Mouse (Mus musculus): ENCODE data around the gene Mb21d2. TPM values are rescaled to one million over a fixed set of nuclear protein-coding genes. Genes with fewer than 3 reads are reported as not detected.

Gene Mb21d2
- polyA plus RNA-seq, 1 experiment from 2014 or later: 4.7 TPM

GRCm38 (mm10) chr16:28845336-28845735, 84.1 kb downstream of the Mb21d2 start:
- Histone ChIP-seq H3K4me2 (ENCODE audit: low read length) (no peak overlapping the region), H3K27ac (replicated peaks in 1 of 2; ENCODE audit: control insufficient read depth in 1 of 2, insufficient read depth in 1 of 2, low read depth in 2 of 2, low read length in 2 of 2) (no peak overlapping the region), H3K36me3 (ENCODE audit: control insufficient read depth, insufficient read depth, low read length) (no peaks in the 10 kb centered on the region), H3K4me3 (ENCODE audit: control insufficient read depth in 1 of 2, insufficient read depth in 1 of 2, low read depth in 1 of 2, low read length in 2 of 2) (no peak overlapping the region), H3K9ac (ENCODE audit: low read length) (no peak overlapping the region), H3K4me1 (ENCODE audit: control insufficient read depth in 2 of 2, insufficient read depth in 2 of 2, low read length in 2 of 2) (peaks cover 2 to 3% of the 10 kb centered on the region in 2 experiments; a peak in 1 of 4 replicates), H3K9me3 (ENCODE audit: control insufficient read depth, low read length) (peaks cover 6% of the 10 kb centered on the region; the same call in 1 of the 2 replicates), H3K27me3 (ENCODE audit: control insufficient read depth, insufficient read depth, low read length) (no peaks in the 10 kb centered on the region)
- 81% methylated on average over 3 of the region's 3 CpGs for WGBS
- no peak for ATAC-seq (ENCODE audit: insufficient number of reproducible peaks, insufficient read depth, low FRiP score, low read depth)

GRCm38 (mm10) chr16:28841102-28841501, 88.4 kb downstream of the Mb21d2 start:
- 31% methylated on average over 11 of the region's 11 CpGs for WGBS
- Histone ChIP-seq H3K9me3 (ENCODE audit: control insufficient read depth, low read length) (no peaks in the 10 kb centered on the region), H3K36me3 (ENCODE audit: control insufficient read depth, insufficient read depth, low read length) (no peaks in the 10 kb centered on the region), H3K27ac (replicated peaks in 1 of 2; ENCODE audit: control insufficient read depth in 1 of 2, insufficient read depth in 1 of 2, low read depth in 2 of 2, low read length in 2 of 2) (no peak overlapping the region), H3K4me1 (ENCODE audit: control insufficient read depth in 2 of 2, insufficient read depth in 2 of 2, low read length in 2 of 2) (peaks cover 3 to 4% of the 10 kb centered on the region in 2 experiments; a peak in 1 of 4 replicates), H3K4me2 (ENCODE audit: low read length) (no peak overlapping the region), H3K4me3 (ENCODE audit: control insufficient read depth in 1 of 2, insufficient read depth in 1 of 2, low read depth in 1 of 2, low read length in 2 of 2) (no peak overlapping the region), H3K9ac (ENCODE audit: low read length) (no peak overlapping the region), H3K27me3 (ENCODE audit: control insufficient read depth, insufficient read depth, low read length) (no peaks in the 10 kb centered on the region)
- ATAC-seq (ENCODE audit: insufficient number of reproducible peaks, insufficient read depth, low FRiP score, low read depth): no peak

GRCm38 (mm10) chr16:28840075-28840974, 89.1 kb downstream of the Mb21d2 start:
- peaks cover 3 to 4% of the 10 kb centered on the region in 2 experiments; a peak in 1 of 4 replicates for H3K4me1 ChIP-seq (ENCODE audit: control insufficient read depth in 2 of 2, insufficient read depth in 2 of 2, low read length in 2 of 2)
- H3K27ac ChIP-seq (replicated peaks in 1 of 2; ENCODE audit: control insufficient read depth in 1 of 2, insufficient read depth in 1 of 2, low read depth in 2 of 2, low read length in 2 of 2): no peak overlapping the region
- H3K4me3 ChIP-seq (ENCODE audit: control insufficient read depth in 1 of 2, insufficient read depth in 1 of 2, low read depth in 1 of 2, low read length in 2 of 2): no peak overlapping the region
- H3K36me3 ChIP-seq (ENCODE audit: control insufficient read depth, insufficient read depth, low read length): no peaks in the 10 kb centered on the region
- no peak overlapping the region for H3K4me2 ChIP-seq (ENCODE audit: low read length)
- no peaks in the 10 kb centered on the region for H3K27me3 ChIP-seq (ENCODE audit: control insufficient read depth, insufficient read depth, low read length)
- no peaks in the 10 kb centered on the region for H3K9me3 ChIP-seq (ENCODE audit: control insufficient read depth, low read length)
- 45% methylated on average over 24 of the region's 24 CpGs for WGBS
- no peak overlapping the region for H3K9ac ChIP-seq (ENCODE audit: low read length)
- ATAC-seq (ENCODE audit: insufficient number of reproducible peaks, insufficient read depth, low FRiP score, low read depth): peak; percentile 39; the same call in 1 of the 2 replicates

GRCm38 (mm10) chr16:28839575-28839974, 89.9 kb downstream of the Mb21d2 start:
- no peak for ATAC-seq (ENCODE audit: insufficient number of reproducible peaks, insufficient read depth, low FRiP score, low read depth)
- no peaks in the 10 kb centered on the region for H3K9me3 ChIP-seq (ENCODE audit: control insufficient read depth, low read length)
- 82% methylated on average over 9 of the region's 9 CpGs for WGBS

GRCm38 (mm10) chr16:28838016-28838415, 91.5 kb downstream of the Mb21d2 start:
- 17% methylated on average over 12 of the region's 12 CpGs for WGBS
- Histone ChIP-seq H3K27ac (replicated peaks in 1 of 2; ENCODE audit: control insufficient read depth in 1 of 2, insufficient read depth in 1 of 2, low read depth in 2 of 2, low read length in 2 of 2) (no peak overlapping the region), H3K9me3 (ENCODE audit: control insufficient read depth, low read length) (no peaks in the 10 kb centered on the region), H3K27me3 (ENCODE audit: control insufficient read depth, insufficient read depth, low read length) (no peaks in the 10 kb centered on the region), H3K4me2 (ENCODE audit: low read length) (no peak overlapping the region), H3K4me3 (ENCODE audit: control insufficient read depth in 1 of 2, insufficient read depth in 1 of 2, low read depth in 1 of 2, low read length in 2 of 2) (no peak overlapping the region), H3K36me3 (ENCODE audit: control insufficient read depth, insufficient read depth, low read length) (no peaks in the 10 kb centered on the region), H3K9ac (ENCODE audit: low read length) (no peak overlapping the region), H3K4me1 (ENCODE audit: control insufficient read depth in 2 of 2, insufficient read depth in 2 of 2, low read length in 2 of 2) (peaks cover 3 to 4% of the 10 kb centered on the region in 2 experiments; a peak in 1 of 4 replicates)
- no peak for ATAC-seq (ENCODE audit: insufficient number of reproducible peaks, insufficient read depth, low FRiP score, low read depth)

More at GRCm38 (mm10) chr16:28839575-28839974, 89.9 kb downstream of the Mb21d2 start:
- peaks cover 3 to 4% of the 10 kb centered on the region in 2 experiments; a peak in 1 of 4 replicates for H3K4me1 ChIP-seq (ENCODE audit: control insufficient read depth in 2 of 2, insufficient read depth in 2 of 2, low read length in 2 of 2)
- no peak overlapping the region for H3K27ac ChIP-seq (replicated peaks in 1 of 2; ENCODE audit: control insufficient read depth in 1 of 2, insufficient read depth in 1 of 2, low read depth in 2 of 2, low read length in 2 of 2)
- no peak overlapping the region for H3K4me2 ChIP-seq (ENCODE audit: low read length)
- no peak overlapping the region for H3K9ac ChIP-seq (ENCODE audit: low read length)
- H3K36me3 ChIP-seq (ENCODE audit: control insufficient read depth, insufficient read depth, low read length): no peaks in the 10 kb centered on the region
- no peak overlapping the region for H3K4me3 ChIP-seq (ENCODE audit: control insufficient read depth in 1 of 2, insufficient read depth in 1 of 2, low read depth in 1 of 2, low read length in 2 of 2)
- H3K27me3 ChIP-seq (ENCODE audit: control insufficient read depth, insufficient read depth, low read length): no peaks in the 10 kb centered on the region

- peaks cover 9 to 15% of the 10 kb centered on the region in 2 experiments for H3K4me1 ChIP-seq (ENCODE audit: control insufficient read depth in 2 of 2, insufficient read depth in 2 of 2, low read length in 2 of 2)
- H3K36me3 ChIP-seq (ENCODE audit: control insufficient read depth, insufficient read depth, low read length): peaks cover 14% of the 10 kb centered on the region; the same call in 1 of the 2 replicates
- no peak overlapping the region for H3K4me2 ChIP-seq (ENCODE audit: low read length)
- no peak overlapping the region for H3K4me3 ChIP-seq (ENCODE audit: control insufficient read depth in 1 of 2, insufficient read depth in 1 of 2, low read depth in 1 of 2, low read length in 2 of 2)
- H3K9ac ChIP-seq (ENCODE audit: low read length): no peak overlapping the region
- H3K27ac ChIP-seq (replicated peaks in 1 of 2; ENCODE audit: control insufficient read depth in 1 of 2, insufficient read depth in 1 of 2, low read depth in 2 of 2, low read length in 2 of 2): no peak overlapping the region
- no peak for ATAC-seq (ENCODE audit: insufficient number of reproducible peaks, insufficient read depth, low FRiP score, low read depth)
- H3K27me3 ChIP-seq (ENCODE audit: control insufficient read depth, insufficient read depth, low read length): no peaks in the 10 kb centered on the region
- H3K9me3 ChIP-seq (ENCODE audit: control insufficient read depth, low read length): no peaks in the 10 kb centered on the region
- WGBS: 61% methylated on average over 12 of the region's 12 CpGs
Measured at GRCm38 (mm10) chr16:28832085-28832635, 97.3 kb downstream of the Mb21d2 start.

GRCm38 (mm10) chr16:28829263-28829955, 100.1 kb downstream of the Mb21d2 start:
- no peaks in the 10 kb centered on the region for H3K27me3 ChIP-seq (ENCODE audit: control insufficient read depth, insufficient read depth, low read length)
- peaks cover 9 to 15% of the 10 kb centered on the region in 2 experiments for H3K4me1 ChIP-seq (ENCODE audit: control insufficient read depth in 2 of 2, insufficient read depth in 2 of 2, low read length in 2 of 2)
- no peak for ATAC-seq (ENCODE audit: insufficient number of reproducible peaks, insufficient read depth, low FRiP score, low read depth)
- H3K36me3 ChIP-seq (ENCODE audit: control insufficient read depth, insufficient read depth, low read length): peaks cover 14% of the 10 kb centered on the region; the same call in 1 of the 2 replicates
- 72% methylated on average over 10 of the region's 10 CpGs for WGBS
- no peak overlapping the region for H3K9ac ChIP-seq (ENCODE audit: low read length)
- no peaks in the 10 kb centered on the region for H3K9me3 ChIP-seq (ENCODE audit: control insufficient read depth, low read length)
- no peak overlapping the region for H3K4me3 ChIP-seq (ENCODE audit: control insufficient read depth in 1 of 2, insufficient read depth in 1 of 2, low read depth in 1 of 2, low read length in 2 of 2)
- no peak overlapping the region for H3K4me2 ChIP-seq (ENCODE audit: low read length)
- no peak overlapping the region for H3K27ac ChIP-seq (replicated peaks in 1 of 2; ENCODE audit: control insufficient read depth in 1 of 2, insufficient read depth in 1 of 2, low read depth in 2 of 2, low read length in 2 of 2)
